Mouse (Mus musculus): Measurements from ENCODE around the gene Gpbar1. TPM values are rescaled to one million over a fixed set of nuclear protein-coding genes. Genes with fewer than 3 reads are reported as not detected.

The Gpbar1 gene
- total RNA-seq, 1 experiment = 0.45 TPM

DNA sequence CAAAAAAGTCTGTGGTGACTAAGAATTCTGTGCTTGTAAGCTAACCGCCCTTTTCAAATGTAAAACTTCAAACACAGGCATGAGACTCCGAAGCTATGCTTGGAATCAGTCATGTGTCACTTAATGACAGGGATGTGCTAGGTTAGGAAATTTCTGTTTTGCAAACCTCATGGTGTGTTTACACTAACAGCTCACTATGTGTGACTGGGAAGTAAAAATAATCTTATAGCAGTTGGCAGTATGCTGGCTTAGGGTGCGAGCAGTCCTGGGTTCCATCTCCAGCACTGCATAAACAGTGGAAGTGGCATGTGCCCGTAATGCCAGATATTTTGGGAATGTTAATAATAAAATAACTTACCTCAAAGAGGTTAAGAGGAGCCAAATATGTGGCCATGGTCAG is 26.6 kb downstream of the Gpbar1 start:
- Histone ChIP-seq H3K4me1 (ENCODE audit: control insufficient read depth in 2 of 2, insufficient read depth in 2 of 2, low read length in 2 of 2, poor library complexity in 1 of 2) (peaks cover 2 to 23% of the 10 kb centered on the region in 2 experiments; a peak in 3 of 4 replicates), H3K9me3 (ENCODE audit: control insufficient read depth, insufficient read depth, low read depth, low read length) (no peaks in the 10 kb centered on the region), H3K27ac (ENCODE audit: insufficient read depth, low read depth, low read length, poor library complexity, severe bottlenecking) (no peak overlapping the region), H3K36me3 (ENCODE audit: control insufficient read depth, insufficient read depth, low read length, poor library complexity, severe bottlenecking) (no peaks in the 10 kb centered on the region), H3K9ac (ENCODE audit: insufficient read depth, low read depth, low read length, poor library complexity, severe bottlenecking) (no peak overlapping the region), H3K4me3 (ENCODE audit: insufficient read depth in 1 of 2, low read depth in 1 of 2, low read length in 2 of 2, poor library complexity in 1 of 2, severe bottlenecking in 1 of 2) (no peak overlapping the region)
- TF ChIP-seq HCFC1 (IDR thresholded peaks at IDR 0.05; ENCODE audit: borderline replicate concordance, insufficient read depth, low read length) (no peak), MAFK (IDR thresholded peaks at IDR 0.05; ENCODE audit: insufficient read depth, low read depth, low read length) (no peak), CHD2 (IDR thresholded peaks at IDR 0.05; ENCODE audit: low read depth, low read length) (no peak), ZNF384 (IDR thresholded peaks at IDR 0.05; ENCODE audit: low read depth, low read length) (no peak), ZC3H11A (IDR thresholded peaks at IDR 0.05; ENCODE audit: borderline replicate concordance, low read depth, low read length) (no peak)
- in situ Hi-C loops (cut with MboI; ENCODE audit: low sequenced_read_pairs in 2 of 2, unreplicated experiment in 2 of 2) = no loop called here
- DNase-seq (ENCODE audit: low read depth, low spot score) = no peak

DNA sequence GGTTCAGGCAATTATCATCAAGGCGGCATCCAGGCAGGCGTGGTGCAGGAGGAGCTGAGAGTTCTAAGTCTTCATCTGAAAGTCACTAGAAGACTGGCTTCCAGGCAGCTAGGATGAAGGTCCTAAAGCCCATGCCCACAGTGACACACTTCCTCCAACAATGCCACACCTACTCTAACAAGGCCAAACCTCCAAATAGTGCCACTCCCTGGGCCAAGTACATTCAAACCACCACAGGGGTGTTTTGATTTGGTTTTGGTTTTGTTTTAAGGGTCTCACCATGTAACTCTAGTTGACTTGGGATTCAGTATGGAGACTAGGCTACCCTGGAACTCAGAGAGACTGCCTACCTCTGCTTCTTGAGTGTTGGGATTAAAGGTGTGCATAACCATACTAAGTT is 27.2 kb downstream of the Gpbar1 start, which contains the start of gene Tmbim1:
Gene Tmbim1, minus strand, starts transcription at position 101 of the 400 bp plus-strand sequence.
- no peaks in the 10 kb centered on the region for H3K9me3 ChIP-seq (ENCODE audit: control insufficient read depth, insufficient read depth, low read depth, low read length)
- peak within 1 kb of the TSS; percentile 67 to 75; a peak in 3 of 4 replicates for H3K4me3 ChIP-seq (ENCODE audit: insufficient read depth in 1 of 2, low read depth in 1 of 2, low read length in 2 of 2, poor library complexity in 1 of 2, severe bottlenecking in 1 of 2)
- no peaks in the 10 kb centered on the region for H3K36me3 ChIP-seq (ENCODE audit: control insufficient read depth, insufficient read depth, low read length, poor library complexity, severe bottlenecking)
- no peak for DNase-seq (ENCODE audit: low read depth, low spot score)
- peaks cover 2 to 23% of the 10 kb centered on the region in 2 experiments; a peak in 3 of 4 replicates for H3K4me1 ChIP-seq (ENCODE audit: control insufficient read depth in 2 of 2, insufficient read depth in 2 of 2, low read length in 2 of 2, poor library complexity in 1 of 2)
- in situ Hi-C loops (cut with MboI; ENCODE audit: low sequenced_read_pairs in 2 of 2, unreplicated experiment in 2 of 2) = no loop called here
- peak within 1 kb of the TSS; percentile 80; the same call in 1 of the 2 replicates for H3K9ac ChIP-seq (ENCODE audit: insufficient read depth, low read depth, low read length, poor library complexity, severe bottlenecking)
- TF ChIP-seq HCFC1 (IDR thresholded peaks at IDR 0.05; ENCODE audit: borderline replicate concordance, insufficient read depth, low read length) (no peak), MAFK (IDR thresholded peaks at IDR 0.05; ENCODE audit: insufficient read depth, low read depth, low read length) (no peak), ZNF384 (IDR thresholded peaks at IDR 0.05; ENCODE audit: low read depth, low read length) (no peak), ZC3H11A (IDR thresholded peaks at IDR 0.05; ENCODE audit: borderline replicate concordance, low read depth, low read length) (no peak), CHD2 (IDR thresholded peaks at IDR 0.05; ENCODE audit: low read depth, low read length) (no peak)
- no peak within 1 kb of the TSS for H3K27ac ChIP-seq (ENCODE audit: insufficient read depth, low read depth, low read length, poor library complexity, severe bottlenecking)

DNA sequence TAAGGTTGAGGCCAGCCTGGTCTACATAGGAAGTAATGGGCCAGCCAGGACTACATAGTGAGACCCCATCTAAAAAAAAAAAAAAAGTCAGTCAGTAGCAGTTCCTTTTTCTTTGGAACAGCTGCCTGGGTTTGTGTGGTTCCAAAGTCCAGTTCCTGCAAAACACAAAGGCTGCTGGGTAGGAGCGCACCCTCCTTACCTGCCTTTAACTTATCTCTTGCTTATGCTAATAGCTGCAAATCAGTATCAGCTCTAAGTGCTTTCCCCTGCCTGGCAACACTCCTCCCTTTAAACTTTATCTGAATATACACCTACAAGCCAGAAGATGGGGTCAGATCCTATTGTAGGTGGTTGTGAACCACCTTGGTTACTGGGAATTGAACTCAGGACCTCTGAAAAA is 28.8 kb downstream of the Gpbar1 start:
- no peak for DNase-seq (ENCODE audit: low read depth, low spot score)
- H3K9ac ChIP-seq (ENCODE audit: insufficient read depth, low read depth, low read length, poor library complexity, severe bottlenecking) = no peak overlapping the region

DNA sequence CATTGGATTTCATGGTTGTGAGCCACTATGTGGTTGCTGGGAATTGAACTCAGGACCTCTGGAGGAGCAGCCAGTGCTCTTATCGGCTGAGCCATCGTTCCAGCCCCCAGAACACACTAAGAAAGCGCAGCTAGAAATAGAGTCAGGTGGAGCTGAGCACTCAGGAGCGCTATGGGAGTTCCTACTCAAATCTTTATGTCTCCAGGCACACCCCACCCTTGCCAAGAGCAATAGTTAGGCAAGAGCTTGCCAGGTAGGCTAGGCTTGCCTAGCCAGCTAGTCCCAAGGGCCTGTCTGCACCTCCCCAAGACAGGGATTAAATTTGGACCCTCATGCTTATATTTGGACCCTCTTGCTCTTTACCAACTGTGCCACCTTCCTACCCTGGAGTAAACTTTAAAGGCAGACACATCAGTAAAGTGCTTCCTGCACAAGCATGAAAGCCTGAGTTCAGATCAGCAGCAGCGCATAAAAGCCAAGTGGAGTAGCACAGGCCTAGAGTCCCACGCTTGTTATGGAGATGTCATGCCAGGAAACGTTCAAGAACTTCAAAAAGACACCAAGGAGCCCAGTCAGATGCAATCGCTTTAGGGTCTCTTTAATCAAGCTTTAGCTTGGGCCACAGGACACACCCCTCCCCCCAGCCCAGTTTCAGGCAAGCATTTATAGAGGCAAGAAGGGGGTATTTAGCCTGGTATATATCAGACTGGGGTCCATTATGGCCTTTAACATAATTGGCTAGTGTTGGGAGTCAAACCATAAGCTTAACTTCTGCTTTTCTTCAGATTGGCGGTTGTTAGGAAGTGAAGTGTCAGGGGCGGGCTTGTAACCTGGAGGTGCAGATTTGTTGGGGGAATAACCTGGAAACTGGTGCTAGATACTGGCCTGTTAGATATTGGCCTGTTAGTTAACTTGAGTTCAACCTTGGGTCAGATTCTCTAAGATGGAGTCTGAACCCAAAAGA is 29.9 kb downstream of the Gpbar1 start:
- DNase-seq (ENCODE audit: low read depth, low spot score) = peak; percentile 62
- in situ Hi-C loops (cut with MboI; ENCODE audit: low sequenced_read_pairs in 2 of 2, unreplicated experiment in 2 of 2) = no loop called here
- Histone ChIP-seq H3K27ac (ENCODE audit: insufficient read depth, low read depth, low read length, poor library complexity, severe bottlenecking) (peak overlapping the region; percentile 84), H3K4me1 (ENCODE audit: control insufficient read depth in 2 of 2, insufficient read depth in 2 of 2, low read length in 2 of 2, poor library complexity in 1 of 2) (peaks cover 2 to 19% of the 10 kb centered on the region in 2 experiments; a peak in 3 of 4 replicates), H3K9ac (ENCODE audit: insufficient read depth, low read depth, low read length, poor library complexity, severe bottlenecking) (no peak overlapping the region), H3K36me3 (ENCODE audit: control insufficient read depth, insufficient read depth, low read length, poor library complexity, severe bottlenecking) (no peaks in the 10 kb centered on the region), H3K9me3 (ENCODE audit: control insufficient read depth, insufficient read depth, low read depth, low read length) (no peaks in the 10 kb centered on the region), H3K4me3 (ENCODE audit: insufficient read depth in 1 of 2, low read depth in 1 of 2, low read length in 2 of 2, poor library complexity in 1 of 2, severe bottlenecking in 1 of 2) (no peak overlapping the region)
- no peak for TF ChIP-seq HCFC1 (IDR thresholded peaks at IDR 0.05; ENCODE audit: borderline replicate concordance, insufficient read depth, low read length)
- TF ChIP-seq CHD2 (IDR thresholded peaks at IDR 0.05; ENCODE audit: low read depth, low read length) = no peak
- TF ChIP-seq ZNF384 (IDR thresholded peaks at IDR 0.05; ENCODE audit: low read depth, low read length) = no peak
- TF ChIP-seq ZC3H11A (IDR thresholded peaks at IDR 0.05; ENCODE audit: borderline replicate concordance, low read depth, low read length) = no peak
- no peak for TF ChIP-seq MAFK (IDR thresholded peaks at IDR 0.05; ENCODE audit: insufficient read depth, low read depth, low read length)

More for the DNA sequence above, 28.8 kb downstream of the Gpbar1 start:
- Histone ChIP-seq H3K36me3 (ENCODE audit: control insufficient read depth, insufficient read depth, low read length, poor library complexity, severe bottlenecking) (no peaks in the 10 kb centered on the region), H3K27ac (ENCODE audit: insufficient read depth, low read depth, low read length, poor library complexity, severe bottlenecking) (peak overlapping the region; percentile 15; the same call in 1 of the 2 replicates), H3K4me3 (ENCODE audit: insufficient read depth in 1 of 2, low read depth in 1 of 2, low read length in 2 of 2, poor library complexity in 1 of 2, severe bottlenecking in 1 of 2) (no peak overlapping the region), H3K9me3 (ENCODE audit: control insufficient read depth, insufficient read depth, low read depth, low read length) (no peaks in the 10 kb centered on the region), H3K4me1 (ENCODE audit: control insufficient read depth in 2 of 2, insufficient read depth in 2 of 2, low read length in 2 of 2, poor library complexity in 1 of 2) (peaks cover 2 to 23% of the 10 kb centered on the region in 2 experiments; a peak in 3 of 4 replicates)
- in situ Hi-C loops (cut with MboI; ENCODE audit: low sequenced_read_pairs in 2 of 2, unreplicated experiment in 2 of 2) = no loop called here
- TF ChIP-seq ZNF384 (IDR thresholded peaks at IDR 0.05; ENCODE audit: low read depth, low read length) (no peak), ZC3H11A (IDR thresholded peaks at IDR 0.05; ENCODE audit: borderline replicate concordance, low read depth, low read length) (no peak), CHD2 (IDR thresholded peaks at IDR 0.05; ENCODE audit: low read depth, low read length) (no peak), HCFC1 (IDR thresholded peaks at IDR 0.05; ENCODE audit: borderline replicate concordance, insufficient read depth, low read length) (no peak), MAFK (IDR thresholded peaks at IDR 0.05; ENCODE audit: insufficient read depth, low read depth, low read length) (no peak)

All from ES-E14 (cell line).